Mouse (Mus musculus) retina, embryonic 14.5 days (tissue): ENCODE data around the gene Slc3a2.

Experiments
- DNase-seq: peaks from one replicate; pipeline ENCODE4 v3.0.0-alpha.2; 2015; ENCODE audit warnings: low spot score

The Slc3a2 gene

GRCm38 (mm10) chr19:8662337-8662736 lies 60.8 kb downstream of the Slc3a2 start:
- peak; percentile 76 for DNase-seq

- DNase-seq = peak; percentile 51
Measured at GRCm38 (mm10) chr19:8661821-8662307, 61.3 kb downstream of the Slc3a2 start.
